Mouse (Mus musculus) cerebellum, adult 18-20 months (tissue): ENCODE results near the gene Mamstr.

Source experiments
- DNase-seq, 2 experiments: peaks; one replicate each; pipeline ENCODE4 v3.0.0; 2021

The Mamstr gene

DNA sequence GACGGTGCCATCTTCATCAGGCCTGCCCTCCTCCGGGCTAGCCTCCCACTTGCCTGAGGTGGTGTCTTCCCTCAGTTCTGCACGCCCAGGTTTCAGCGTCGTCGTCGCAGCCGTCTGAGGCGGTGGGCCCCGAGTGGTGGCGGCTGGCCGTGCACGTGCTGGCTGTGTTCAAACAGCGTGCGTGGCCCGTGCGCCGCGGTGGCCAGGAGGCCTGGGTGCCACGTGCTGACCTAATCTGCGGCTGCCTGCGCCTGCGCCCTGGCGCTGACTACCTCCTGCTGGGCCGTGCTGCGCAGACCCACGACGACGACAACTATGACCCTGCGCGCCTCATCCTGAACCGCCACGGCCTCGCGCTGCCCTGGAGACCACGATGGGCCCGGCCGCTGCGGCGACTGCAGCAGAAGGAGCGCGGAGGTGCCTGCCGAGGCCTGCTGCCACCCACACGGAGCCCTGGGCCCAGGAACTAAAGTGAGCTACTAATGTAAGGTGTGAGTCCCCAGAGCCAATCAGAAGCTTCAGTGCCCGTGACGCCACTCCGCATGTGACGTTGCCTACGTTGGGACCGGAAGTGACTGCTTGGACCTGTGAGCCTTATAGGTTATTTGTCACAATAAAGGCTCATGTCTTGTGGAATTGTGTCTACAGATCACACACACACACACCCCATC is 54.3 kb downstream of the Mamstr start, which contains the start of gene Sec1:
Sec1 (minus strand) TSS at position 482 of the 671 bp plus-strand sequence.
- no peak for DNase-seq

DNA sequence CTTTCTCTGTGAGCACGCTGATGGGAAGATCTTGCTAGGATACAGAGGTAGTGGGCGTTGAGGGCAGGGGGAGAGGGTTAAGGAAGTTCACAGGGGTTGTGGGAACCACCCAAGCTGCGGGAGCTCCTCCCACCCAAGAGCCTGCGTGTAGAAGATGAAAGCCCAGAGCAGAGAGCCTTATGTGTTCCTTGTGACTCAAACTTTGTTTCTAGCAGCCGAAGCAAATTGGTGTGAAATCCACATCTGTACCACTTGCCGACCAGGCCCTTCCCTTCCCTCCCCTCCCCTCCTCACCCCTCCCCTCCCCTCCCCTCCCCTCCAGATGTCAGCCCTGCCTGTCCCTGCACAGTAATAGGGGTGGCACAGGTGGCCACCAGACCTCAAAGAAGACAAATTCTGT is 55.3 kb downstream of the Mamstr start:
- no peak for DNase-seq
